Mouse (Mus musculus): ENCODE data around the gene Cyp1a1. TPM values are rescaled to one million over a fixed set of nuclear protein-coding genes. Genes with fewer than 3 reads are reported as not detected.

Cyp1a1 gene
- polyA plus RNA-seq (2017; shearing (Covaris generic)), result not detected

DNA sequence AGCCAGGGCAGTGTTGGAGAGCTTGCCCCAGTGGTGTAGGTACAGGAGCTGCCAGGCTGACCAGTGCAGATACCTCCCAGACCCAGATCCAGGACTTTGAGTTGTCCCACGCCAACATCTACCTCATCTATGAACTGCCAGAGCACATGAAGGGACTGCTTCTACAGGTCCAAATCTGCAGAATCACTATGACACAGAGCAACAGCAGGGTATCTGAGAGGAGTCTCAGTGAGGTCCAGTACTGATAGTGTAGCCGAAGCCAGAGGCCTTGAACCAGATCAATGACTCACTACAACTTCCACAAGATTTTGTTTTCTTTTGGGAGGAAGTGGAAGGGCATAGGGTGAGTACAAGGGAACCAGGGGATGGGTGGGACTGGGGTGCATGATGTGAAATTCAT, at the start of gene Cyp1a1:
Gene Cyp1a1 (plus strand): TSS at position 178 of the 400 bp plus-strand sequence.

DNA sequence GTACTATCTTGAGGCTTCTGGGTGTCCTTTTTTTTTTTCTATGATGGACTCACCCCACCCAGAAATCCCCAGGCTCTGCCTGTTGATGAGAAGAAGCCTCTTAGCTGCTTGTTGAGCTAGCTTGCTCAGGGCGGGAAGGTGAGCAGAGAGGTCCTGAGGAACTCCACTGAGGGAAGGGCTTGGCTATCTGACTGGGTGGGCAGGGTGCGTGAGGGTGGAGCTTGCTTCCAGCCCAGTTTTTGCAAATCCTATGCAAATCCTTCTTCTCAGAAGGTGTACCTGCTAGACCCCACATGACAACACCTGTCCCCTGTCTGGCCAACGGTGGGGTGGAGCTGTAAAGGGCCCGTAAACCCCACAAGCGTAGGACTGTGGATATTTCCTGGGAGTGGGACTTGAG, 34.4 kb upstream of the Cyp1a1 start, which contains the start of gene Csk:
Gene Csk (minus strand): TSS at position 349 of the 400 bp plus-strand sequence.

GRCm38 (mm10) chr9:57683520-57683919, 4.2 kb upstream of the Cyp1a1 start, which contains the start of gene Cyp1a2:
Cyp1a2 (minus strand) TSS chr9:57683703.

DNA sequence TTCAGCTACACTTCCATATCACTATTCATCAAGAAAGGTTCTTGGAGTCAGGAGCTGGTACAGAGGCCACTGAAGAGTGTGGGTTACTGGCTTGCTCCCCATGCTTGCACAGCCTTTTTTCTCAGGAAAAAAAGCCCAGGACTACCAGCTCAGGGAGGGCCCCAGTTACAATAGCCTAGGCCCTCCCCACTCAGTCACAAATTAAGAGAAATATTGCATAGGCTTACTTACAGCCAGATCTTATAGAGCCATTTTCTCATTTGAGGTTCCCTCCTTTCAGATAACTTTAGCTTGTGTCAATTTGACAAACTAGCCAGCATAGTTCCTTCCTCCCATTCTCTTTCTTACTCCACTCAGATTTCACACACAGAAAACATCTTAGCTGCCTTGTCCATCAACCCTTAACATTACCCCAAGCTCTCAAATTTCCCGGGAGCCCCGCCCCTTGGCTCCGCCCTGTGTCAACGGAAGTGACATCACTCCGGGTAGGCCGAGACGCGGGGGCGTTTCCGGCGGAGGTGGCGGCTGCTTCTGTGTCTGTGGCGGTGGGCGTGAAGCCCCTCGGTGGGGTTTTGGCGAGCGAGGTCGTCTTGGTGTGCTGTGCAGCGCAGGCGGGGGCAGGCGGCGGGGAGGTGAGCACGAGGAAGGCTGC, 20.5 kb downstream of the Cyp1a1 start, which contains the start of gene Edc3:
Gene Edc3 (plus strand): TSS at position 473 of the 652 bp plus-strand sequence.

Other genes starting within 250 kb of the Cyp1a1 start
- 100 to 1,000 TPM; 114 to 157 TPM for gene Ppcdc, start 247.8 kb upstream of the Cyp1a1 start, polyA plus RNA-seq (2017; shearing (Covaris generic))
- gene Scamp5, start 219.9 kb upstream of the Cyp1a1 start, polyA plus RNA-seq (2017; shearing (Covaris generic)), result 1 to 10 TPM in 1 of 2 experiments, under 1 TPM in 1; 0.40 to 2.3 TPM
- gene Rpp25, start 183.9 kb upstream of the Cyp1a1 start, polyA plus RNA-seq (2017; shearing (Covaris generic)), result 1 to 10 TPM in 1 of 2 experiments, under 1 TPM in 1; 0.51 to 3.2 TPM
- 100 to 1,000 TPM; 260 to 294 TPM for gene Cox5a, start 166.7 kb upstream of the Cyp1a1 start, polyA plus RNA-seq (2017; shearing (Covaris generic))
- 10 to 100 TPM; 22.1 to 26.9 TPM for gene Fam219b, start 150.4 kb upstream of the Cyp1a1 start, polyA plus RNA-seq (2017; shearing (Covaris generic))
- 10 to 100 TPM; 17.6 to 21.5 TPM for gene Mpi, start 135.2 kb upstream of the Cyp1a1 start, polyA plus RNA-seq (2017; shearing (Covaris generic))
- gene Scamp2, start 127.0 kb upstream of the Cyp1a1 start, polyA plus RNA-seq (2017; shearing (Covaris generic)), result 100 to 1,000 TPM in 1 of 2 experiments, 10 to 100 TPM in 1; 91.1 to 103 TPM
- 100 to 1,000 TPM in 1 of 2 experiments, 10 to 100 TPM in 1; 82.7 to 102 TPM for gene Ulk3, start 98.5 kb upstream of the Cyp1a1 start, polyA plus RNA-seq (2017; shearing (Covaris generic))
- gene Cplx3, start 81.6 kb upstream of the Cyp1a1 start, polyA plus RNA-seq (2017; shearing (Covaris generic)), result not detected
- gene Lman1l, start 67.2 kb upstream of the Cyp1a1 start, polyA plus RNA-seq (2017; shearing (Covaris generic)), result not detected
- gene Csk, start 34.3 kb upstream of the Cyp1a1 start, polyA plus RNA-seq (2017; shearing (Covaris generic)), result 100 to 1,000 TPM; 182 to 188 TPM
- not detected for gene Cyp1a2, start 4.2 kb upstream of the Cyp1a1 start, polyA plus RNA-seq (2017; shearing (Covaris generic))
- gene Edc3, start 20.6 kb downstream of the Cyp1a1 start, polyA plus RNA-seq (2017; shearing (Covaris generic)), result 10 to 100 TPM; 35.0 to 39.6 TPM
- gene Clk3, start 77.9 kb downstream of the Cyp1a1 start, polyA plus RNA-seq (2017; shearing (Covaris generic)), result 100 to 1,000 TPM; 117 to 167 TPM
- gene Arid3b, start 148.9 kb downstream of the Cyp1a1 start, polyA plus RNA-seq (2017; shearing (Covaris generic)), result 10 to 100 TPM; 40.2 to 59.5 TPM
- 10 to 100 TPM; 93.8 to 99.9 TPM for gene Ubl7, start 223.1 kb downstream of the Cyp1a1 start, polyA plus RNA-seq (2017; shearing (Covaris generic))

All from inflammation-experienced regulatory T-cells (primary cell).